Mouse (Mus musculus) embryonic facial prominence, embryonic 12.5 days (tissue): ENCODE measurements around the gene Brox. TPM values are rescaled to one million over a fixed set of nuclear protein-coding genes. Genes with fewer than 3 reads are reported as not detected.
A peak's percentile ranks its signal among the peaks of the same experiment; 100 is the strongest.
"Not testable (repeated sequence)": the region's sequence is repeated elsewhere in the genome, so short reads cannot be mapped to it uniquely, and the experiment has no call there.

Source experiments
- ATAC-seq: fragments of 200-750 bp; cut with Nextera tagmentation; 2 replicates; pipeline ENCODE4 v1.8.0; 2017; ENCODE audit not compliant: insufficient number of reproducible peaks, insufficient read depth, low FRiP score, low TSS enrichment
- H3K27ac ChIP-seq: fragments of 300-500 bp; sonication (generic); 2 replicates; pipeline ENCODE4 v1.5.1; 2016; ENCODE audit warnings: mild to moderate bottlenecking
- H3K27me3 ChIP-seq: fragments of 300-500 bp; sonication (generic); 2 replicates; pipeline ENCODE4 v1.6.1; 2016; ENCODE audit warnings: mild to moderate bottlenecking, moderate library complexity
- H3K36me3 ChIP-seq: fragments of 300-500 bp; sonication (generic); 2 replicates; pipeline ENCODE4 v1.6.1; 2016; ENCODE audit warnings: mild to moderate bottlenecking
- H3K4me1 ChIP-seq: fragments of 300-500 bp; sonication (generic); 2 replicates; pipeline ENCODE4 v1.6.1; 2016
- H3K4me2 ChIP-seq: fragments of 300-500 bp; sonication (generic); replicated peaks from 2 replicates; pipeline ENCODE4 v1.6.1; 2016; ENCODE audit warnings: mild to moderate bottlenecking, moderate library complexity
- H3K4me3 ChIP-seq: fragments of 300-500 bp; sonication (generic); 2 replicates; pipeline ENCODE4 v1.5.1; 2016; ENCODE audit warnings: mild to moderate bottlenecking
- H3K9ac ChIP-seq: fragments of 300-500 bp; sonication (generic); 2 replicates; pipeline ENCODE4 v1.6.1; 2016; ENCODE audit warnings: mild to moderate bottlenecking, moderate library complexity
- H3K9me3 ChIP-seq: fragments of 300-500 bp; sonication (generic); 2 replicates; pipeline ENCODE4 v1.6.1; 2016; ENCODE audit warnings: mild to moderate bottlenecking, moderate library complexity
- WGBS: fragments of 180-500 bp; shearing (Covaris S2); methylation state at CpG from one replicate; pipeline ENCODE4 v1.1.7; 2016; 5-methylcytosine and 5-hydroxymethylcytosine counted together
- polyA plus RNA-seq: library from polyadenylated mRNA; unstranded; fragments of >200 nt; fragmentation: Nextera tagmentation; extraction: Ambion mirVana; gene quantifications from 2 replicates; pipeline ENCODE4 v1.2.1, GENCODE M21; 2016

The Brox gene
- 42.5 and 43.1 TPM in 2 replicates for polyA plus RNA-seq

DNA sequence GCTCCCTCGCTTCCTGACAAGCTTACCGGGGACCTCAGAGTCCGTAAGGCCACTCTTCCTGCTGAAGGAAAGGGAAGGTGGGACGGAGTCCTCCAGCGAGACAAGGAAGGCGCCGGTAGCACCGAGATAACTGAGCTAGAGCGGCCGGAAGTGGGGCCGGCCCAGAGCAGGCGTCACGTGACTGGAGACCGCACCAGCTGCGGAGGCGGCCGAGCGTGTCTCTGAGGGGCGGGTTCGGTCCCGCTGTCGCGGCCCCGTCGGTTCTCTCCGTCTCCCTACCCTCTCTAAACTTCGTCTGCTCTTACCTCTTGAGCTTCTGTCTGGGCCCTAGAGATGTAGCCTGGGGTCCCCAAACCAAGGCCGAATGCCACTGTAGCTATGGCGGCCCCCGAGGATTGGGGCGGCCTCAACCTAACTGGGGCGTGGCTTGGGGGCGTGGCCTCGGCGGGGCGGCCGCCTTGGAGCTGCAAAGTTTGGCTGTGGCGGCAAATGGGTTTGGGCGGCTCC is at the start of gene Brox:
Brox (minus strand) TSS at position 393 of the 507 bp plus-strand sequence.
- H3K4me3 ChIP-seq = peak within 1 kb of the TSS; percentile 49
- H3K27ac ChIP-seq = peak within 1 kb of the TSS; percentile 47
- under 1% methylated on average over 39 of the region's 39 CpGs for WGBS
- H3K9me3 ChIP-seq = no peaks in the 10 kb centered on the region
- H3K27me3 ChIP-seq = no peaks in the 10 kb centered on the region
- H3K36me3 ChIP-seq = no peaks in the 10 kb centered on the region
- H3K9ac ChIP-seq = peak within 1 kb of the TSS; percentile 50
- H3K4me2 ChIP-seq = peak within 1 kb of the TSS; percentile 51
- peak; percentile 78 for ATAC-seq
- H3K4me1 ChIP-seq = no peaks in the 10 kb centered on the region

GRCm38 (mm10) chr1:183345817-183346195 is 48.7 kb upstream of the Brox start:
- Histone ChIP-seq H3K9ac (peak overlapping the region; percentile 86), H3K4me2 (peak overlapping the region; percentile 89), H3K27ac (no peak overlapping the region), H3K9me3 (no peaks in the 10 kb centered on the region), H3K36me3 (peaks cover 37% of the 10 kb centered on the region), H3K4me3 (peak overlapping the region; percentile 93), H3K27me3 (no peaks in the 10 kb centered on the region), H3K4me1 (peaks cover 13% of the 10 kb centered on the region)
- peak; percentile 47 for ATAC-seq
- 7% methylated on average over 10 of the region's 10 CpGs for WGBS

- Histone ChIP-seq H3K9ac (peak overlapping the region; percentile 86), H3K27ac (peak overlapping the region; percentile 70), H3K4me3 (peak overlapping the region; percentile 93), H3K9me3 (no peaks in the 10 kb centered on the region), H3K36me3 (peaks cover 34% of the 10 kb centered on the region), H3K27me3 (no peaks in the 10 kb centered on the region), H3K4me2 (peak overlapping the region; percentile 89), H3K4me1 (peaks cover 13% of the 10 kb centered on the region)
- under 1% methylated on average over 71 of the region's 72 CpGs for WGBS
- ATAC-seq = peak; percentile 91
These were observed 48.1 kb upstream of the Brox start for GRCm38 (mm10) chr1:183344886-183345816.

DNA sequence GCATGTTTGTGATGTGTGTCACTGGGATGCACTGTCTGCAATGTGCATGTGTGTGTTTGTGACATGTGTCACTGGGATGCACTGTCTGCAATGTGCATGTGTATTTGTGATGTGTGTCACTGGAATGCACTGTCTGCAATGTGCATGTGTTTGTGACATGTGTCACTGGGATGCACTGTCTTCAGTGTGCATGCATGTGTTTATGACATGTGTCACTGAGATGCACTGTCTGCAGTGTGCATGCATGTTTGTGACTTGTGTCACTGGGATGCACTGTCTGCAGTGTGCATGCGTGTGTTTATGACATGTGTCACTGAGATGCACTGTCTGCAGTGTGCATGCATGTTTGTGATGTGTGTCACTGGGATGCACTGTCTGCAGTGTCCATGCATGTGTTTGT is 45.8 kb upstream of the Brox start:
- not testable (repeated sequence) for H3K27ac ChIP-seq, H3K27me3 ChIP-seq, H3K9me3 ChIP-seq, H3K9ac ChIP-seq, H3K4me3 ChIP-seq, ATAC-seq, H3K4me2 ChIP-seq
- H3K36me3 ChIP-seq = peaks cover 27% of the 10 kb centered on the region
- H3K4me1 ChIP-seq = peaks cover 13% of the 10 kb centered on the region
- 100% methylated on average over 1 of the region's 1 CpGs for WGBS

- H3K9me3 ChIP-seq = no peaks in the 10 kb centered on the region
- H3K36me3 ChIP-seq = peaks cover 79% of the 10 kb centered on the region
- 91% methylated on average over 8 of the region's 8 CpGs for WGBS
- no peak for ATAC-seq
- H3K4me2 ChIP-seq = no peak overlapping the region
- H3K27ac ChIP-seq = no peak overlapping the region
- H3K4me3 ChIP-seq = no peak overlapping the region
- no peaks in the 10 kb centered on the region for H3K4me1 ChIP-seq
- no peak overlapping the region for H3K9ac ChIP-seq
- H3K27me3 ChIP-seq = no peaks in the 10 kb centered on the region
These were observed 30.1 kb upstream of the Brox start for GRCm38 (mm10) chr1:183327171-183327570.

GRCm38 (mm10) chr1:183324433-183324832 is 27.4 kb upstream of the Brox start:
- whole genome bisulfite sequencing = 95% methylated on average over 6 of the region's 6 CpGs
- no peak for ATAC-seq
- H3K4me2 ChIP-seq = no peak overlapping the region
- no peaks in the 10 kb centered on the region for H3K27me3 ChIP-seq
- H3K4me3 ChIP-seq = no peak overlapping the region
- no peak overlapping the region for H3K9ac ChIP-seq
- H3K27ac ChIP-seq = no peak overlapping the region
- H3K9me3 ChIP-seq = no peaks in the 10 kb centered on the region
- peaks cover 74% of the 10 kb centered on the region for H3K36me3 ChIP-seq
- H3K4me1 ChIP-seq = no peaks in the 10 kb centered on the region

DNA sequence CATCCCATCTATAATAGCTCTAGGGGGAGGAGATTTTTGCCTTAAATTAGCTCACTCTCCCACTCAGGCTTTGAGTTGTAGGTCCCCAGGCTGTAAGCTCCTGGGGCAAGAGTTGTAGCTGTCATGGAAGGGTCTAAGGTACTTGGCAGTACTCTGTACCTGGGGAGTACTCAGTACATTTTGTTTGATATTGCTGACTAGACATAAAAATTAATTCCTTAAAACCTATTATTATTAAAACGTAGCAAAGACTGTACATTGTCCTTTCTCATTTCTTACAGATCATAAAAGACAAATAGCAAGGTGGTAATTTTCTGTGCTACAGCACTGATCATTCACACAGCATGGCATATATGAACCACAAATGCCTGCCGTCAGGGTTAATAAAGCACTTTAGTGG is 26.9 kb upstream of the Brox start:
- ATAC-seq = no peak
- Histone ChIP-seq H3K27ac (no peak overlapping the region), H3K9ac (no peak overlapping the region), H3K9me3 (no peaks in the 10 kb centered on the region), H3K4me1 (no peaks in the 10 kb centered on the region), H3K4me2 (no peak overlapping the region), H3K4me3 (no peak overlapping the region), H3K36me3 (peaks cover 74% of the 10 kb centered on the region), H3K27me3 (no peaks in the 10 kb centered on the region)
- 95% methylated on average over 2 of the region's 2 CpGs for WGBS

GRCm38 (mm10) chr1:183322496-183322895 is 25.4 kb upstream of the Brox start:
- ATAC-seq, H3K4me1 ChIP-seq, H3K4me3 ChIP-seq, H3K27ac ChIP-seq, H3K27me3 ChIP-seq, H3K4me2 ChIP-seq, H3K9ac ChIP-seq, H3K9me3 ChIP-seq: not testable (repeated sequence)
- H3K36me3 ChIP-seq = peaks cover 70% of the 10 kb centered on the region
- WGBS = 89% methylated on average over 5 of the region's 5 CpGs

GRCm38 (mm10) chr1:183320708-183321107 is 23.6 kb upstream of the Brox start:
- Histone ChIP-seq H3K9ac (no peak overlapping the region), H3K27ac (no peak overlapping the region), H3K27me3 (no peaks in the 10 kb centered on the region), H3K36me3 (peaks cover 72% of the 10 kb centered on the region), H3K9me3 (no peaks in the 10 kb centered on the region), H3K4me2 (no peak overlapping the region), H3K4me1 (no peaks in the 10 kb centered on the region), H3K4me3 (no peak overlapping the region)
- no peak for ATAC-seq
- WGBS = 82% methylated on average over 3 of the region's 3 CpGs

DNA sequence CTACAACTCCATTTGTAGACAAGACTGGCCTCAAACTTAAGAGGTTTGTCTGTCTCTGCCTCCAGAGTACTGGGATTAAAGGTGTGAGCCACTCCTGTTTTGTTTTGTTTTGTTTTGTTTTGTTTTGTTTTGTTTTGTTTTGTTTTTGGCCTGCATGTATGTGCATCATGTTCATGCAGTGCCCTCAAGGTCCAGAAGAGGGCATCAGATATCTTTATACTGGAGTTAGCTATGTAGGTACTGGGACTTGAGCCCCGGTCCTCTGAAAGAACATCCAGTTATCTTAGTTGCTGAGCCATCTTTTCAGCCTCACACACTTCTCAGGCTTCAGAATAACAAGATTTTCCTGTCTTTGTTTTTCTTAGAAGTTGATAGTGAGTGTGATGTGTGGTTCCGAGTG is 18.7 kb upstream of the Brox start:
- Histone ChIP-seq H3K9ac (no peak overlapping the region), H3K4me1 (no peaks in the 10 kb centered on the region), H3K4me3 (no peak overlapping the region), H3K36me3 (peaks cover 69% of the 10 kb centered on the region), H3K27me3 (no peaks in the 10 kb centered on the region), H3K4me2 (no peak overlapping the region), H3K27ac (no peak overlapping the region), H3K9me3 (no peaks in the 10 kb centered on the region)
- ATAC-seq = no peak
- 93% methylated on average over 2 of the region's 2 CpGs for WGBS

GRCm38 (mm10) chr1:183312076-183312475 is 15.0 kb upstream of the Brox start:
- WGBS = 92% methylated on average over 2 of the region's 2 CpGs
- Histone ChIP-seq H3K36me3 (peaks cover 50% of the 10 kb centered on the region), H3K4me1 (no peaks in the 10 kb centered on the region), H3K4me3 (no peak overlapping the region), H3K9me3 (no peaks in the 10 kb centered on the region), H3K9ac (no peak overlapping the region), H3K27ac (no peak overlapping the region), H3K4me2 (no peak overlapping the region), H3K27me3 (no peaks in the 10 kb centered on the region)
- no peak for ATAC-seq

DNA sequence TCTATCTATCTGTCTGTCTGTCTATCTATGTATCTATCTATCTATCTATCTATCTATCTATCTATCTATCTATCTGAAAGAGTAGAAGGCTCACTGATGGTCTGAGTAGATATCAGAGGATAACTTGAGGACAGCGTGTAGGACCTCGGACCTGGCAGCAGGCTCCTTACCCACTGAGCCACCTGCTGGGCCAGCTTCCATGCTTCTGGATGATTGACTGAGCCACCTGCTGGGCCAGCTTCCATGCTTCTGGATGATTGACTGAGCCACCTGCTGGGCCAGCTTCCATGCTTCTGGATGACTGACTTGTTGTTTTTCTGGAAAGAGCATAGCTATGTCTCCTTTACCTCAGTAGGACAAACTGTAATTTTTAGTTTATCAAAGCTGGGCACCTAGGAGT is 12.5 kb upstream of the Brox start:
- H3K27ac ChIP-seq, H3K27me3 ChIP-seq, H3K4me1 ChIP-seq, H3K4me2 ChIP-seq, ATAC-seq, H3K9ac ChIP-seq, H3K9me3 ChIP-seq, H3K4me3 ChIP-seq: not testable (repeated sequence)
- WGBS = 68% methylated on average over 2 of the region's 2 CpGs
- peaks cover 28% of the 10 kb centered on the region for H3K36me3 ChIP-seq
